Mouse (Mus musculus) layer of hippocampus, postnatal 10 days (tissue): Measurements from ENCODE around the gene Tmcc1. TPM values are rescaled to one million over a fixed set of nuclear protein-coding genes. Genes with fewer than 3 reads are reported as not detected.
"Not testable (repeated sequence)": the region's sequence is repeated elsewhere in the genome, so short reads cannot be mapped to it uniquely, and the experiment has no call there.

Experiments used
- DNase-seq, 2 experiments: peaks; one replicate each; pipeline ENCODE4 v3.0.0; 2021; ENCODE audit warnings: low spot score in 2 of 2
- long read RNA-seq: library from polyadenylated mRNA; stranded (forward); transcript quantifications from one replicate; pipeline ENCODE4 v2.0.0, GENCODE M21; 2023
- total RNA-seq, 2 experiments: library from RNA; stranded (reverse); gene quantifications; 2 replicates each; pipeline ENCODE4 v1.2.3; 2021

The Tmcc1 gene
- total RNA-seq, result 10 to 100 TPM; 63.9 to 69.1 TPM
- long read RNA-seq, partial matches to known transcripts, result 2 of 12 reads
- long read RNA-seq, other reads (novel, unspliced or antisense), result 5 of 12 reads

- peak; percentile 99 to 100 for DNase-seq
Measured at GRCm38 (mm10) chr6:116193394-116194393, at the start of gene Tmcc1. Gene Tmcc1, minus strand, starts transcription at chr6:116193486.

- DNase-seq, result no peak
Measured at GRCm38 (mm10) chr6:116240371-116240770, 47.1 kb upstream of the Tmcc1 start.

- DNase-seq, result no peak
Measured at GRCm38 (mm10) chr6:116238083-116238482, 44.8 kb upstream of the Tmcc1 start.

- no peak for DNase-seq
Measured at GRCm38 (mm10) chr6:116235336-116235735, 42.0 kb upstream of the Tmcc1 start.

GRCm38 (mm10) chr6:116234821-116235220 lies 41.5 kb upstream of the Tmcc1 start:
- not testable (repeated sequence) for DNase-seq

- peak; percentile 81 to 84 for DNase-seq
Measured at GRCm38 (mm10) chr6:116228785-116229525, 35.7 kb upstream of the Tmcc1 start.

GRCm38 (mm10) chr6:116227767-116228166 lies 34.5 kb upstream of the Tmcc1 start:
- DNase-seq, result no peak

GRCm38 (mm10) chr6:116207729-116208534 lies 14.6 kb upstream of the Tmcc1 start, which contains the start of gene Washc2:
Gene Washc2, plus strand, starts transcription at chr6:116208038.
- peak; percentile 90 to 93 for DNase-seq

- DNase-seq, result no peak
Measured at GRCm38 (mm10) chr6:116199682-116200081, 6.4 kb upstream of the Tmcc1 start.

GRCm38 (mm10) chr6:116198173-116198572 lies 4.9 kb upstream of the Tmcc1 start:
- peak in 1 of 2 experiments; percentile 16 for DNase-seq

GRCm38 (mm10) chr6:116195811-116196210 lies 2.5 kb upstream of the Tmcc1 start:
- DNase-seq, result no peak

- no peak for DNase-seq
Measured at GRCm38 (mm10) chr6:116192809-116193311, 426 bp downstream of the Tmcc1 start.

GRCm38 (mm10) chr6:116189417-116189816 lies 3.9 kb downstream of the Tmcc1 start:
- no peak for DNase-seq

GRCm38 (mm10) chr6:116186485-116186884 lies 6.8 kb downstream of the Tmcc1 start:
- DNase-seq, result no peak

GRCm38 (mm10) chr6:116183509-116183908 lies 9.8 kb downstream of the Tmcc1 start:
- DNase-seq, result no peak

- DNase-seq, result no peak
Measured at GRCm38 (mm10) chr6:116180731-116181130, 12.6 kb downstream of the Tmcc1 start.

GRCm38 (mm10) chr6:116178376-116178775 lies 14.9 kb downstream of the Tmcc1 start:
- no peak for DNase-seq

GRCm38 (mm10) chr6:116173511-116174099 lies 19.7 kb downstream of the Tmcc1 start:
- not testable (repeated sequence) for DNase-seq

- DNase-seq, result no peak
Measured at GRCm38 (mm10) chr6:116166383-116166782, 26.9 kb downstream of the Tmcc1 start.
